Mouse (Mus musculus): ENCODE measurements around the gene Grid2. TPM values are rescaled to one million over a fixed set of nuclear protein-coding genes. Genes with fewer than 3 reads are reported as not detected.

Grid2 gene
- total RNA-seq (2023): not detected

DNA sequence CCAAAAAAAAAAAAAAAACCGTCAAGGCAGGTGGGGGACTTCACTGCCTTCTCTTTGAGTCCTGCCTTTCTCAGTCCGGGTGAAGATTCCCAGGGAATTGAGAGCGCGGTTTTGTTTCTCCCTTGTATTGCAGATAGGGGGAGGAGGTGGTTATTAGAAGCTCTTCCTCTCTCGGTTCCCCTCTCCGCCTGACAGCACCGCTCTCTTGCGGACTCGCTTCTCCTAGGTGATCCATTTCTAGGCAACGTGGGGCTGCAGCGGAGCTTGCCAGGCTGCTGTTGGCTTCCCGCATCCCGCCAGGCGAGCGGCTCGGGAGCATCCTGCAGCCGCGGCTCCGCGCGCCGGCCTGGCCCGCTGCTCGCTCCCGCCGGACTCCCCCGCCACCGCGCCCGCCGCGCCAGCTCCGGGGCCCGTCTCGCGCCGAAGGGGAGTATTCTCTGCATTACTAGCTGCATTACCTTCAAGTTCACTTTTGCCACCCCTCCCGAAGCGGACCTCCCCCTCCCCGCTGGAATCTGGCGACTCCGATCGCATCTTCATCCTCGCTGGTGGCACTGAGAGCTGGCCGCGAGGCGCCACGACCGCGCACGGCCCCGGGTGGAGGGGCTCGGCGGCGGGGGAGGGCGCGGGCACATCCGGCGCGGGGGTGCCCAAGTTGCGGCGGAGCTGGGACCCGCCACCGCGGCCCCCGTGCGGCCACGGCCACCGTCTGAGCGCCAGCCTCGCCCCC lies at the start of gene Grid2:
Gene Grid2, plus strand, starts transcription at position 51 of the 730 bp plus-strand sequence.

DNA sequence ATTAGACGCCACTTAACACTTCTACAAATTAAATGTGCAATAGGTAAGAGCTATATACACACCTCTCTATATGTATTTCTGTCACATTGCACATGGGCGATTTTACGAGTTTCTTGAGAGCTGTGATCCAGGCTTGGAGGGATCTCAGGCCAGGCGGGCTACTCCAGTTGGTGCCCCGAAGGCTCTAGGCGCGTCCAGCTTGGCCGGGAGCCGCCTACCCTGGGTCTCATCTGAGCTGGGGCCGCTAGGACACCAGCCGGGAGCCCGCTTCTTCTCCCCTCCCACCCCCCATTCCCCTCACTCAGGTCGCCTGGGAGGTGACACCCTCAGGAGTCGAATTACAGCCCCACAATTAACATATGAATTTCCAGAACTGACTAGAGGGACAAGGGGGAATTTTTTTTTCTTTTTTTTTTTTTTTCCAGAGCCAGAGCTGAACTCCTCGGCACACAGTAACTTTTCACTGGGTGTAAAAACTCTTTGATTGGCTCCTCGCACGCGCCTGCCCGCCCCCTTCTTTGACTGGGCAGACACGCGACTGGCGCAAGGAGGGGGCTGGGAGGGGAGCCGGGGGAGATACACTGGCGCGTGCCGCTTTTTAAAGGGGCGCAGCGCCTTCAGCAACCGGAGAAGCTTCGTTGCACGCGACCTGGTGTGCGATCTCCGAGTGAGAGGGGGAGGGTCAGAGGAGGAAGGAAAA lies 1473.0 kb downstream of the Grid2 start, which contains the start of gene Atoh1:
Gene Atoh1, plus strand, starts transcription at position 627 of the 700 bp plus-strand sequence.

Data from CD8-positive naive resting alpha-beta T cell, adult 57 days (primary cell).